Mouse (Mus musculus): ENCODE data around the gene Gpr75.

Gpr75 gene

DNA sequence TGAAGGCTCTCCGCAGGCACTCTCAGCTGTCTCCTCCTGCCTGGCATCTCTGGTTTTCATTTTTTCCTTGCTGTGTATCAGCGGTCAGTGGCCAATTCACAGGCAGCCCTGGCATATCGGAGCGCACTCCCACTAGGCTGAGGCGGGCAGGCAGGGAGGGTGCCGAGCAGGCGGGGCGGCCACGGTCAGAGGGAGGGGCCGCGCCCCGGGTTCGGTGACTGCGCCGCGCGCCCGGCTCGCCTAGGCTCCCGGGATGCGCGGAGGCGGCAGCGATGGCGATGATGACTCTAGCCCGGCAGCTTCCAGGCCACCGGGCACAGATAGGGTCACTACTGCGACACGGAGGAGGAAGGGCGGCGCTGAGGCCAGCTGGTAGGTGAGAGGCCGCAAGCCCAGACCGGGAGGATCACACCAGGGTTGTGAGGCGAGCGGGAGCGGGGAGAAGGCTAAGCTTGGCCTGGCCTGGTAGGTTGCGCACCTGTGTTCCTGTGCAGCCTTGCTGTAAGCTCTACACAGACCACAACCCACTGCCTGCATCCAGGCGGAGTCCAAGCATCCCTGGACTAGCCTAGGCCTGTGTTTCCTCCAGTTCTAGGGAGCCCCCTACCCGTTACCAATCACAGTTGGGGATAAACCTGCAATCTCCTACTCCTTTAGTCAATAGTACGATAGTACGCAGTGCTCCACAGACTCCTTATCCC, at the start of gene Gpr75, which contains the start of gene Asb3:
TSS of gene Gpr75 (plus strand) at position 188 of the 701 bp plus-strand sequence.
TSS of gene Asb3 (plus strand) at position 246 of the 701 bp plus-strand sequence.
- in situ Hi-C loops (cut with MboI, MseI): no loop called here

GRCm38 (mm10) chr11:30838793-30839192, 46.4 kb upstream of the Gpr75 start:
- in situ Hi-C loops (cut with MboI, MseI): no loop called here

GRCm38 (mm10) chr11:30844355-30844754, 40.8 kb upstream of the Gpr75 start:
- in situ Hi-C loops (cut with MboI, MseI): no loop called here

DNA sequence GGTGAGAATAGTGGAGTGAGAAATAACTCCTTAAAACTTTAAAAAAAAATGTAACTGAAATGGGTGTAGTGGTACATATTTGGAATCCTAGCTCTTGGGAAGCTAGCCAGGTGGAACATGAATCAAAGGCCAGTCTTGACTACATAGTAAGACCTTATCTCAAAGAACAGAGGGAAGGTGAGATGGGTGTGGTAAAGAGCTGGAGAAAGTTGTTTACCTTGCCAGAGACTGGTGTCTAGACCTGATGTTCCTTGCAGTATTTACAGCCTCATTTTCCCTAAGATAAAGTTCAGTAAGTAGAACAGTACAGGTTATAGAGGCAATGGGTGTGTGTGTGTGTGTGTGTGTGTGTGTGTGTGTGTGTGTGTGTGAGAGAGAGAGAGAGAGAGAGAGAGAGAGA, 12.7 kb upstream of the Gpr75 start:
- in situ Hi-C loops (cut with MboI, MseI): no loop called here

DNA sequence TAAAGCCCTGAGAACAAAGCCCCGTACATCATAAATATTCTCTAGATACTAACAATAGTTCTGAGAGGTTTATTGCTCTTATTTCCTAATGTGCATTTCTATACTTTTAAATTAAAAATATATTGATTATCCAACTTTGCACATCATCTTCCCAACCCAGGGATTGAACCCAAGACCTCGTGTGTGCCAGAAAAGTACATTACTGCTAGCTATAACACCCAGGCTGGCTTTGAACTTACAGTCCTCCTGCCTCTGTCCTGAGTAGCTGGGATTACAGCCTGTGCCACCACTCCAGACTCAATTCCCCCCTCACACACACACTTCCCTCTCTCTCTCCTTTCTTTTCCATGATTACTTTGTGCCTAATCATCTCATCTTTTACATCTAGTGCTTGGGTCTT, 3.0 kb downstream of the Gpr75 start:
- in situ Hi-C loops (cut with MboI, MseI): no loop called here

GRCm38 (mm10) chr11:30896201-30896600, 11.0 kb downstream of the Gpr75 start:
- in situ Hi-C loops (cut with MboI, MseI): no loop called here

GRCm38 (mm10) chr11:30899312-30899711, 14.2 kb downstream of the Gpr75 start:
- in situ Hi-C loops (cut with MboI, MseI): no loop called here

GRCm38 (mm10) chr11:30912311-30912710, 27.2 kb downstream of the Gpr75 start:
- in situ Hi-C loops (cut with MboI, MseI): loop anchor here (5.0 to 25.0 kb wide), 2 partner anchors 85 to 700 kb away; no protein-coding TSS in a partner anchor

DNA sequence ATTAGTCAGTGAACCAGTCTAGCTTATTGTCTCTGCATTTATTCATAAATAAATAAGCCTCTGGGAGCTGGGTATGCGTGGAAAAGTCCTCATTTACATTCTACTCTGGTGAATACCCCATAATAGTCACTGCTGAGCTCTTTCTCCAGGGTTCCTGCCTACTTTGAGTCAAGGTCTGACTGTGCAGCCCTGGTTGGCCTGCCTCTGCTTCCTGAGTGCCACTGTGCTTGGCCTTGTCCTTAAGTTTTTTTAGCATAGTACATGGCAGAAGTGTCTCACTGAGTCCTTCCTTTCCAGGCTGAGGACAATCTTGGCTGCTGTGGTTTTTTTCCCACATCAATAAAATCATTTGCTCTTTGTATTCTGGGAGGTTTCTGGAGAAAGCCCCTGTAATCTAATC, 35.5 kb downstream of the Gpr75 start:
- in situ Hi-C loops (cut with MboI, MseI): loop anchor here (25.0 kb wide), 1 partner anchor 692 kb away; no protein-coding TSS in a partner anchor

DNA sequence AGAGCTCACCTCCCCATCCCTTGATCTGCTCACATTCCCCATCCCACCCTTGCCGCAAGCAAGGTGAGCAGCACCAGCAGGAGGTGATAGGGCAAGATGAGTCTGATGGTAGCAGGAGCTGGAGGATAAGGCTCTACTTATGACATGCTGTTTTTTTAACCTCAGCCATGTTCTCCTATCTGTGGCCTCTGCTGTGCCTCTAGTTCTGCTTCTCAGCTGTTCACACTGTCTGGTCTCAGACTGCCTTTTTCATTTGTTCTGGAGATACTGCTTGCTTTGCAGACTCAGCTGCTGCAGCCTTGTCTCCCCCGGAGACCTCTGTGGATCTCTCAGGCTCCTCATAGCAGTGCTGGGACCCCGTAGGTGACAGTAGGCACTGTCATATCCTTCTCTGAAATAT, 38.1 kb downstream of the Gpr75 start:
- in situ Hi-C loops (cut with MboI, MseI): loop anchor here (25.0 kb wide), 1 partner anchor 689 kb away; no protein-coding TSS in a partner anchor

- in situ Hi-C loops (cut with MboI, MseI): no loop called here
Observed at GRCm38 (mm10) chr11:30928079-30928478, 42.9 kb downstream of the Gpr75 start.

DNA sequence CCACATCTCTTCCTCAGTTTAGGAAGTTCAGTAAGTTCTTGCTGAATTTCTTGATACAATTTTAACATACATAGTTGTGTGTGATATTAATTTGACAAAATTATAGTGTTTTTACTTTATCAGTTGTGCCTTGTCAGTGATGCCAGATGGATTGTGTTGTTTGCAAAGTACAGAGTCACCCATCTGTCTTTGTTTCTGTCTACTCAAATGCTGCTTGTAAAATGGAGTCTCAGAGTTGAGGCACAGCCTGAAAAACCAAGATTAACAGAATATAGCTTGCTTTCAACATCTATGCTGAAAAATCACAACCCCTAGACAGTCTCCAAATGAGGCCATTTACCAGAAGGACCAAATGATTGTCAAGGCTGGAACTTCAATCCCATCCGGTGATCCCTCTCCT, 43.3 kb downstream of the Gpr75 start:
- in situ Hi-C loops (cut with MboI, MseI): no loop called here

Data from T-helper 2 cell (primary cell).